Mouse (Mus musculus) hindbrain, embryonic 16.5 days (tissue): ENCODE measurements around the gene Numbl. TPM values are rescaled to one million over a fixed set of nuclear protein-coding genes. Genes with fewer than 3 reads are reported as not detected.

ENCODE experiments used
- ATAC-seq: fragments of 200-750 bp; cut with Nextera tagmentation; 2 replicates; pipeline ENCODE4 v1.8.0; 2017; ENCODE audit warnings: moderate TSS enrichment, moderate library complexity
- H3K27ac ChIP-seq: fragments of 300-500 bp; sonication (generic); 2 replicates; pipeline ENCODE4 v1.5.1; 2014; ENCODE audit warnings: low read depth, mild to moderate bottlenecking, control low read depth, low read length, moderate library complexity
- H3K27me3 ChIP-seq: fragments of 300-500 bp; sonication (generic); replicated peaks from 2 replicates; pipeline ENCODE4 v1.6.1; 2014; ENCODE audit warnings: low read length; ENCODE audit not compliant: control insufficient read depth, insufficient read depth
- H3K36me3 ChIP-seq: fragments of 300-500 bp; sonication (generic); 2 replicates; pipeline ENCODE4 v1.6.1; 2014; ENCODE audit warnings: mild to moderate bottlenecking, low read length, moderate library complexity, mixed read lengths; ENCODE audit not compliant: control insufficient read depth, insufficient read depth
- H3K4me1 ChIP-seq: fragments of 300-500 bp; sonication (generic); 2 replicates; pipeline ENCODE4 v1.6.1; 2014; ENCODE audit warnings: low read depth, low read length; ENCODE audit not compliant: control insufficient read depth, insufficient read depth
- H3K4me2 ChIP-seq: fragments of 300-500 bp; sonication (generic); 2 replicates; pipeline ENCODE4 v1.6.1; 2014; ENCODE audit warnings: mild to moderate bottlenecking, low read length, control low read depth, moderate library complexity
- H3K4me3 ChIP-seq: fragments of 300-500 bp; sonication (generic); 2 replicates; pipeline ENCODE4 v1.5.1; 2014; ENCODE audit warnings: mild to moderate bottlenecking, low read length, control low read depth, moderate library complexity
- H3K9ac ChIP-seq: fragments of 300-500 bp; sonication (generic); 2 replicates; pipeline ENCODE4 v1.6.1; 2014; ENCODE audit warnings: low read depth, mild to moderate bottlenecking, control low read depth, low read length, moderate library complexity
- H3K9me3 ChIP-seq: fragments of 300-500 bp; sonication (generic); 2 replicates; pipeline ENCODE4 v1.6.1; 2014; ENCODE audit warnings: mild to moderate bottlenecking, low read length, moderate library complexity; ENCODE audit not compliant: control insufficient read depth
- WGBS: fragments of 180-500 bp; shearing (Covaris S2); extraction: QIAGEN DNeasy Blood & Tissue Kit; methylation state at CpG from one replicate; pipeline ENCODE4 v1.1.7; 2014; 5-methylcytosine and 5-hydroxymethylcytosine counted together
- polyA plus RNA-seq: library from polyadenylated mRNA; unstranded; fragments of >200 nt; fragmentation: Nextera tagmentation; extraction: Ambion mirVana; gene quantifications from 2 replicates; pipeline ENCODE4 v1.2.1, GENCODE M21; 2015

Gene Numbl
- polyA plus RNA-seq, 1 experiment from 2014 or later = 54.4 TPM

- no peaks in the 10 kb centered on the region for H3K4me1 ChIP-seq
- H3K9ac ChIP-seq = no peak overlapping the region
- H3K27me3 ChIP-seq = no peaks in the 10 kb centered on the region
- no peak for ATAC-seq
- peaks cover 67% of the 10 kb centered on the region for H3K36me3 ChIP-seq
- no peaks in the 10 kb centered on the region for H3K9me3 ChIP-seq
- WGBS = 94% methylated on average over 3 of the region's 3 CpGs
- H3K4me3 ChIP-seq = no peak overlapping the region
- H3K27ac ChIP-seq = no peak overlapping the region
- no peak overlapping the region for H3K4me2 ChIP-seq
Observed at GRCm38 (mm10) chr7:27277191-27277590, 19.0 kb downstream of the Numbl start.

- no peak for ATAC-seq
- Histone ChIP-seq H3K9me3 (no peaks in the 10 kb centered on the region), H3K9ac (no peak overlapping the region), H3K27ac (no peak overlapping the region), H3K4me3 (no peak overlapping the region), H3K27me3 (0 out of 2 replicates have a peak, but pooled peaks cover 2% of the 10 kb centered on the region), H3K4me2 (no peak overlapping the region), H3K4me1 (peaks cover 6% of the 10 kb centered on the region; the same call in 1 of the 2 replicates), H3K36me3 (peaks cover 39% of the 10 kb centered on the region)
- WGBS = 72% methylated on average over 13 of the region's 13 CpGs
Observed at GRCm38 (mm10) chr7:27281717-27282116, 23.5 kb downstream of the Numbl start.

GRCm38 (mm10) chr7:27282225-27282624, 24.0 kb downstream of the Numbl start:
- Histone ChIP-seq H3K9me3 (no peaks in the 10 kb centered on the region), H3K4me2 (no peak overlapping the region), H3K4me1 (peaks cover 6% of the 10 kb centered on the region; the same call in 1 of the 2 replicates), H3K9ac (no peak overlapping the region), H3K36me3 (peaks cover 34% of the 10 kb centered on the region), H3K27me3 (0 out of 2 replicates have a peak, but pooled peaks cover 2% of the 10 kb centered on the region), H3K27ac (no peak overlapping the region), H3K4me3 (no peak overlapping the region)
- ATAC-seq = no peak
- 66% methylated on average over 4 of the region's 4 CpGs for WGBS

DNA sequence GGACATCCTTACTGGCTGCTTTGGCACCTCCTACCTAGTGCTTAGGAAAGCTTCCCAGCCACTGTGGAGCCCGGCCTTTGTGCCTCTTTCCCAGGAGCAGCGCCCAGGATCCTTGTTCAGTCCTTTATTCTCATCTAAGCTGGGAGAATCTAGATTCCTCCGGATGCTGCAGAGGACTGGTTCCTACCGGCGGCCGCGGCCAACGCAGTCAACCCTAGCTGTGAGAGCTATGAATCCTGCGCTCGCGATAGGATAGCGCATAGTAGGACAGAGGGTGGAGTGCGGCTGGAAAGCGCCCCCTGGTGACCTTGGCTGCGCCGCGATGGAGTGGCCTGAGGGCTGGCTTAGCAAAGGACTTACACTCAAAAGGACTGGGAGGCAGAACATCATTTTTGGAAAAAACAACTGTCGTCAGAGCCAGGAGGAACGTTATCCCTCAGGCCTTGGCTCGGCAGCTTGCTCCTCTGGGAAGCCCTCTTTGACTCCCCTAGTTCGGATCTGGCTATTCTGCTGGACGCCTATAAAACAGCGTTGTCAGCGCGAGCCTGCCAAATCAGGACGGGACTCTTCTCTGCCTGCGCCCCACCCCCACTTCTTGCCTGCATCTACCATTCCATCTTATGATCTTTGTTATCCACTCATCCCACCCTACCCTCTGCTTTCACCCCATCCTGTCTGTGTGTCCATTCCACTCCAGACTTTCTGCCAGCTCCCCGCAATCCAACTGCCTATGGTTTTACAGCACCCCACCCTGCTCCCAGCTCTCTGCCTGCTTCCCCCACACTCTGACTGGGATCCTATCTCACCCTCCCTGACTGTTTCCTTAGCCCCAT, 26.8 kb downstream of the Numbl start:
- peak overlapping the region; percentile 50 for H3K9ac ChIP-seq
- 0 out of 2 replicates have a peak, but pooled peaks cover 2% of the 10 kb centered on the region for H3K27me3 ChIP-seq
- no peak overlapping the region for H3K27ac ChIP-seq
- 1% methylated on average over 28 of the region's 28 CpGs for WGBS
- H3K36me3 ChIP-seq = peaks cover 12% of the 10 kb centered on the region
- H3K9me3 ChIP-seq = no peaks in the 10 kb centered on the region
- H3K4me3 ChIP-seq = peak overlapping the region; percentile 19; the same call in 1 of the 2 replicates
- ATAC-seq = peak; percentile 53
- H3K4me2 ChIP-seq = peak overlapping the region; percentile 38
- peaks cover 6% of the 10 kb centered on the region; the same call in 1 of the 2 replicates for H3K4me1 ChIP-seq

DNA sequence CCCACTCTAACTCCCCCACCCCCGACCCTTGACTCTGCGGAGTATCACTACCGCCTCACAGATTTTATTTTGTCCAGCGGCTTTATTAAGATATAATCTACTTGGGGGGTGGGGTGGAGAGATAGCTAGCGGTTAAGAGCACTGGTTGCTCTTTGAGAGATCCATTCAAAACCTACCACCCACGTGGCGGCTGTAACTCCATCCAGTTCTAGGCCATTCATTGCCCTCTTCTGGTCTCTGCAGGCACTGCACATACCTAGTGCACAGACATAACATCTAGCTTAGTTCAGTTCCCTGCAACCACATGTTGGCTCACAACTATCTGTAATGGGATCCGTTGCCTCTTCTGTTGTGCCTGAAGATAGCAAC, 27.4 kb downstream of the Numbl start:
- H3K4me2 ChIP-seq = peak overlapping the region; percentile 38
- no peaks in the 10 kb centered on the region for H3K9me3 ChIP-seq
- no peak overlapping the region for H3K9ac ChIP-seq
- 5% methylated on average over 8 of the region's 8 CpGs for WGBS
- H3K36me3 ChIP-seq = peaks cover 7% of the 10 kb centered on the region
- H3K27me3 ChIP-seq = 0 out of 2 replicates have a peak, but pooled peaks cover 2% of the 10 kb centered on the region
- no peak overlapping the region for H3K27ac ChIP-seq
- H3K4me1 ChIP-seq = peaks cover 6% of the 10 kb centered on the region; the same call in 1 of the 2 replicates
- no peak overlapping the region; the same call in 1 of the 2 replicates for H3K4me3 ChIP-seq
- peak; percentile 82 for ATAC-seq

- Histone ChIP-seq H3K27ac (no peak overlapping the region), H3K27me3 (0 out of 2 replicates have a peak, but pooled peaks cover 2% of the 10 kb centered on the region), H3K9me3 (no peaks in the 10 kb centered on the region), H3K4me2 (no peak overlapping the region), H3K4me3 (no peak overlapping the region), H3K4me1 (peaks cover 6% of the 10 kb centered on the region; the same call in 1 of the 2 replicates), H3K36me3 (no peaks in the 10 kb centered on the region), H3K9ac (no peak overlapping the region)
- 88% methylated on average over 7 of the region's 7 CpGs for WGBS
- ATAC-seq = no peak
Observed at GRCm38 (mm10) chr7:27288732-27289131, 30.5 kb downstream of the Numbl start.

GRCm38 (mm10) chr7:27290555-27290954, 32.3 kb downstream of the Numbl start:
- ATAC-seq = no peak
- 63% methylated on average over 2 of the region's 2 CpGs for WGBS

GRCm38 (mm10) chr7:27291795-27292466, 33.7 kb downstream of the Numbl start:
- Histone ChIP-seq H3K36me3 (no peaks in the 10 kb centered on the region), H3K9ac (no peak overlapping the region), H3K27ac (no peak overlapping the region), H3K4me3 (no peak overlapping the region), H3K27me3 (no peaks in the 10 kb centered on the region), H3K9me3 (no peaks in the 10 kb centered on the region), H3K4me2 (no peak overlapping the region), H3K4me1 (no peaks in the 10 kb centered on the region)
- ATAC-seq = no peak
- WGBS = 68% methylated on average over 12 of the region's 12 CpGs

More at GRCm38 (mm10) chr7:27290555-27290954, 32.3 kb downstream of the Numbl start:
- no peak overlapping the region for H3K9ac ChIP-seq
- H3K4me3 ChIP-seq = no peak overlapping the region
- H3K9me3 ChIP-seq = no peaks in the 10 kb centered on the region
- H3K27ac ChIP-seq = no peak overlapping the region
- no peaks in the 10 kb centered on the region for H3K36me3 ChIP-seq
- H3K27me3 ChIP-seq = no peaks in the 10 kb centered on the region
- H3K4me2 ChIP-seq = no peak overlapping the region
- no peaks in the 10 kb centered on the region for H3K4me1 ChIP-seq

GRCm38 (mm10) chr7:27295956-27296355, 37.7 kb downstream of the Numbl start:
- Histone ChIP-seq H3K27ac (no peak overlapping the region), H3K4me2 (no peak overlapping the region), H3K4me3 (no peak overlapping the region), H3K27me3 (no peaks in the 10 kb centered on the region), H3K9ac (no peak overlapping the region), H3K9me3 (no peaks in the 10 kb centered on the region), H3K36me3 (no peaks in the 10 kb centered on the region), H3K4me1 (no peaks in the 10 kb centered on the region)
- WGBS = 75% methylated on average over 4 of the region's 4 CpGs
- no peak for ATAC-seq
